Mouse (Mus musculus) R1 (cell line): Measurements from ENCODE around the gene Gm21974.

Experiments used
- DNase-seq: peaks from one replicate; pipeline ENCODE4 v3.0.0-alpha.2; 2018; ENCODE audit warnings: low read depth, low spot score

Gm21974 gene

GRCm38 (mm10) chr7:127915293-127915692 lies 20.0 kb upstream of the Gm21974 start:
- DNase-seq: no peak

GRCm38 (mm10) chr7:127912938-127913337 lies 17.7 kb upstream of the Gm21974 start:
- no peak for DNase-seq

DNA sequence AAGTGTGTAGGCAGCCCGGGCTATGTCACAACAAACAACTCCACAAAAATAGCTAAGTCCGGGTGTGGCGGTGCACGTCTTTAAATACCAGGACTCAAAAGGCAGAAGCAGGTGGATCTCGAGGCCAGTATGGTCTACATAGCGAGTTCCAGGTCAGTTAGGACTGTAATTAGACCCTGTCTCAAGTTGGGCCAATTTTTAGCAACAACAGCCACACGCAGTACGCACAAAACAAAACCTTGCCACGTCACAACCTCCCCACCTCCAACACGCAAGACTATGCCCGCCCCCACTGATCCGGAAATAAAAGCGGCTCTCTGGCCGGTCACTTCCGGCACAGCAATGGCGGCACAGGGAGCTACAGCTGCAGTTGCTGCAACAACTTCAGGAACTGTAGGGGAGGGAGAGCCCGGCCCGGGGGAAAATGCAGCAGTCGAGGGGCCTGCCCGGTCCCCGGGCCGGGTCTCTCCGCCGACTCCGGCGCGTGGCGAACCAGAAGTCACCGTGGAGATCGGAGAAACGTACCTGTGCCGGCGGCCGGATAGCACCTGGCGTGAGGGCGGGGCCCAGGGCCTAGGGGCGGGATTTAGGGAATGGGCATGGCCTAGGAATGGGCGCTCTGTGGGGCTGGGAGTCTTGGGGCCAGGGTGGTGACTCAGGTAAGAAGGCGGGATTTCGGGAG lies 17.1 kb upstream of the Gm21974 start, which contains the start of gene Kat8:
Kat8 (plus strand) TSS at position 327 of the 682 bp plus-strand sequence.
- DNase-seq: peak; percentile 97

DNA sequence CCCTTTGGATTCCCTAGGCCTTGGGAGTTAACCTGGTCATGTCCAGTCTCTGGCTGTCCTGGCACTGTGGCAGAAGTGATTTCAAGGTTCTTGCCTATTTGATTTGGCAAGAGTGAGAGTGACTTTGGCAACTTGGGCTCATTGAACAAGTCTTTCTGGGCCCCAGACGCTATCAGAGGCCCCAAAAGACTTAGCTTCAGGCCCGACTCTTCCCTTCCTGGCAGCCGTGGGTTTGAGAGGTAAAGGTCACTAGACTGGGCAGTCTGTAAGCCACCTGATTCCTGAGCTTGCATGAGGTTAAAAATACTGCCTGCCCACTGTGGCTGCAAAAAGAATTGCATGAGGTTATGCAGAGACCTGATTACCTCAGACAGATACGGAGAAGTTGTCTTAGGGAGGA lies 13.4 kb upstream of the Gm21974 start:
- no peak for DNase-seq

DNA sequence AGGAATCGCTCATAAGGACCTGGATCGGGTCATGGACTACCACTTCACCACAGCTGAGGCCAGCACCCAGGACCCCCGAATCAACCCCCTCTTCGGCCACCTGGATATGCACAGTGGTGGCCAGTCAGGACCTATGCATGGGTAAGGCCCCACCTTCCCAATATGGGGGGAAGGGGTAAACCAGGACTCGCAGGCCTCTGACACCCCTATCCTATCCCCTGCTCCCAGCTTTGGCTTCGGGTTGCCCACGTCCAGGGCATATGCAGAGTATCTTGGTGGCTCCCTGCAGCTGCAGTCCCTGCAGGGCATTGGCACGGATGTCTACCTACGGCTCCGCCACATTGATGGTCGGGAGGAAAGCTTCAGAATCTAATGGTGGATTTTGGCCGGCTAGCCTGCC lies 12.7 kb upstream of the Gm21974 start:
- no peak for DNase-seq

DNA sequence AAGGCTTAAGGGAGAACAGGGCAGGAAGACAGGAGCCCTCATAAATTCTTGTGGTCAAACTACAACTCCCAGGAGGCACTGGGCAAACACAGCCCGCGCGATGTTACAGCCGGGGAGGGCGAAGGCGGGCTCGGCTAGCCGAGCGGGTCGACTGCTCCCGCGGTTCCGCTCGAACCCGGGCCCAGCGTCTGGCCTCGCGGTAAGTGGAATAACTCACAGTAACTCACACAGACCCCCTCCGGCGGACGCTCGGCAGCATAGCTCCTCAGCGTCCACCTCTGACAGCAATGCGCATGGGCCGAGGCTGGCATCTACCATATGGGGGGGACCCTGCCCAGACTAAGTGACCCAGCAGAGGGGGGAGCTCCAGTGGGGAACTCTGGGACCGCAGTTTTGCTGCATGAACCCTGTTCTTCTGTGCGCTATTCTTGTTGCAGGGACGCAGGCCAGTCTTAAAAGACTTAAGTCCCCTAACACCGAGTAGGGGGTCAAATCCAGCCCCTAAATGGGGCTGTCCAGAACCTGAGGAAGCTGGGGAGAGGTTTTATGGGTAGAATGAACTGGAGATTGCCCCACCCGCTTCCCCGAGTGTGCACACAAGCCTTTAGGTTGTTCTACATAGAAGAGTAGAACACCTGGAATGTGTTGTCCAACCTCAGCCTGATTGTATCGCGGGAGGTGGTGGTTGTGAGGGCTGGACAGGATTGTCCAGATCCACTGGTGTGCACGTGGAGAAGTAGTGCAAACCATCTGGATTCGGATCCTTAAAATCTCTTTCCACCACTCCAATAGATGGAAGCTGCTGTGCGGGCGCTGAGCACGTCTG lies 8.9 kb upstream of the Gm21974 start, which contains the start of gene Bckdk:
Bckdk (plus strand) TSS at position 112 of the 826 bp plus-strand sequence.
- DNase-seq: peak; percentile 91

DNA sequence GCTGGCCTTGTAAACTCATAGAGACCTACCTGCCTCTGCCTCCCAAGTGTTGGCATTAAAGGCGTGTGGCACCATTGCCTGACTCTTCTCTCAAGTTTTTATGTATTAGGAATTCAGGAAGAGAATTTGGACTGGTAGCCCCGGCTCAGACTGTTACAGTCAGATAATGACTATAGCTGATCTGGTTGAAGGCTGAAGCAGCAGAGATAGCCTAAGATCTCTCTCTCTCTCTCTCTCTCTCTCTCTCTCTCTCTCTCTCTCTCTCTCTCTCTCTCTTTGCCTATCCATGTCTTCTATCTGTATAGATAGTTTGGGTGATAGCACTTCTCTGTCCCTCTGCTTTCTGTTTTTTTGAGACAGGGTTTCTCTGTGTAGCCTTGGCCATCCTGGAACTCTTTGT lies 6.5 kb upstream of the Gm21974 start:
- DNase-seq: no peak

DNA sequence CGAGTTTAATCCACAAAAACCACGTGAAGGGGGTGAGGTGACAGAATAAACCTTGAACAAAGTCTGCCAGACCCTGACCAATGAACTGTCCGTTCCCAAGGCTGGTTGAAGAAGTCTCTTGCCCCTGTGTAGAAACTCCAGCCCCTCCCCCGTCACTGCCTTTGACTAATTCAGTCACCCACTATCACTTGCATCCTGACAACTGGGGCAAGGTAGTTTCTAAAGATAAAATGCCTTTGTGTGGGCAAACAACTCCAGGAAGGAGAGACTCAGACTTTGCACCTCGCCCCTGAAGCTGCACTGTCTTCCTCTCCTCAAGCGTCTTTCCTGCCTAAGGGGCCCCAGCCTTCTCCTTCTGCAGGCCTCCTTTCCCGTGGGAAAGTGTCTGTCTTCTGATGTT lies 4.7 kb upstream of the Gm21974 start:
- DNase-seq: no peak

DNA sequence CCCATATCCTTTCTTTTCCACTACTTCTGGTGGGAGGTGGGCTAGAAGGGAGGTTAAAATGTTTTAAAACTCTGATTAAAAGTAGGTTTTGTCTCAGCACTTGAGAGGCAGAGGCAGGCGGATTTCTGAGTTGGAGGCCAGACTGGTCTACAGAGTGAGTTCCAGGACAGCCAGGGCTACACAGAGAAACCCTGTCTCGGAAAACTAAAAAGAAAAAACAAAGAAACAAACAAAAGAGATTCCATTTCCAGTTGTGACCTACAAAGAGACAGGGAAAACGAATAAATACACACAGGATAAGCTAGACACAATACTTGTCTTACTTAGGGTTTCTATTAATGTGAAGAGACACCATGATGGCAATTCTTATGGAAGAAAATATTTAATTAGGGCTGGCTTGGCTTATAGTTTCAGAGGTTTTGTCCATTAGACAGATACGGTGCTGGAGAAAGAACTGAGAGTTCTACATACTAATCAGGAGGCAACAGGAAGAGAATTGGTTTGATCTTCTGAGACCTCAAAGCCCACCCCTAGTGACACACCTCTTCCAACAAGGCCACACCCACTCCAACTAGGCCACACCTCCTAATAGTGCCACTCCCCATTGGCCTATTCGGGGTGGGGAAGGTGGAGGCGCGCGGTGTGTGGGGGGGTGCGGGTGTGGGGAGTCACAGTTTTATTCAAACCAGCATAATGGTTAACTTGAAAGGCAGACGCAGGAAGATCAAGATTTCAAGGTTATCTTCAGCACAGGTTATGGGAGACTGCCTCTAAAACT lies 3.1 kb upstream of the Gm21974 start:
- DNase-seq: peak; percentile 82

DNA sequence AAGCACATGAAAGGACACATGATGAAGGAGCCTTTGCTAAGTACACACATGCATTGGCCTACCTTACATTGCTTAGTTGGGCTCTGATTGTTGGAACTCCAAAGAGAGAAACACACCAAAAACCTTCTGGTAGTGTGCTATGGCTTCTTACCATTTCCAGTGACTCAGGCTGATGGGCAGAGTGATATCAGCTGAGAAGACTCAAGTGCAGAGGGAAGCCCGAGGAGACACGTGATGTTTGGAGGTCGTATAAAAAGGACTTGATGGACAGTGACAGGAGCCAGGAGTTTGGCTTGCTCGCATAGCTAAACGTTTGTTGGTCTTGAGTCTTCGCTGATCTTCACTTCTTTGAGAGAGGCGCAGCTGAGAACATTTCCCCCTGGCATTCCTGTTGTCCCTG lies 2.3 kb upstream of the Gm21974 start:
- DNase-seq: no peak

DNA sequence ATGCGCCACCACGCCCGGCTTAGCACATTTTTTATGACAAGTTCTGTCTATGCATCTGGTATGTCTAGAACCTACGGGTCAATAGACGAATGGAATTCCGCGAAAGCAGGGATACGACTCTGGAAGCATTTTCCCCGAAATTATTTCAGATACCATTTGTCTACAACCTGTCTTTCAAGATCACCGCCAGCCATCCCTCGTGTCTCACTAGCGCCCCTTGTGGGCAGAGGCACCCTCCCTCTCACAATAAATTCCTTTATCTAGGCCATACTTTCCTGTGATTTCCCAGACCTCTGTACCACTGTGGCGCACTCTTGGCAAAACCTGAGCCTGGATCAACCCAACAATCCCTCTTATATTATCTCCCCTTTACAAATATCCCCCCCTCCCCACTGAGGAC lies 1.1 kb upstream of the Gm21974 start:
- DNase-seq: peak; percentile 89

DNA sequence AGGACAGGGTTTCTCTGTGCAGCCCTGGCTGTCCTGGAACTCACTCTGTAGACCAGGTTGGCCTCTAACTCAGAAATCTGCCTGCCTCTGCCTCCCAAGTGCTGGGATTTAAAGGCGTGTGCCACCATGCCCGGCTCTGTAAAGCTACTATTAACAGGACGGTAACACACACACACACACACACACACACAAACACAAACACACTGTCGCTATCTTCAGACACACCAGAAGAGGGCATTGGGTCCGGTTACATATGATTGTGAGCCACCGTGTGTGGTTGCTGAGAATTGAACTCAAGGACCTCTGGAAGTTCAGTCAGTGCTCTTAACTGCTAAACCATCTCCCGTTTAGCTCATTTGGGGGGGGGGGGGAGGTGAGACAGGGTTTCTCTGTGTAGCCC lies 637 bp upstream of the Gm21974 start:
- DNase-seq: peak; percentile 21

DNA sequence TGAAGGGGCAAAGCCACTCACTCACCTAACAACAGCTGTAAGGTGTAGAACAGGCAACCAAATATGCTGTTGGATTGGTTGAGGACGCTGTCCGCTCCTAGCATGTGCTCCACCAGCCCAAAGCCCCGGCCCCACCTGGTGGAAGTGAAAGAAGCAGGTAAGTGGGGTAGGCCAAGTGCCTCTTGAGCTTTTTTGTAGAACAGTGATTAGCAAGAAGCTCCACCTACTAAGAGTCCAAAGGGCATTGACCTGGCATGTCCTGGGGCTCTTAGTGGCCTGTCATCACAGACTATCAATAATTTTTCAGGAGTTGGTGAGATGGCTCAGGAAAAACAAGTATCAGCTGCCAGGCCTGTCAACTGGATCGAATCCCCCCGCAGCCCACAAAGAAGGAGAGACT lies 774 bp downstream of the Gm21974 start:
- DNase-seq: no peak

- DNase-seq: no peak
Measured at GRCm38 (mm10) chr7:127890798-127891197, 4.5 kb downstream of the Gm21974 start, which contains the start of gene Prss53. Gene Prss53, minus strand, starts transcription at chr7:127890970.

GRCm38 (mm10) chr7:127888821-127889220 lies 6.4 kb downstream of the Gm21974 start:
- DNase-seq: no peak

DNA sequence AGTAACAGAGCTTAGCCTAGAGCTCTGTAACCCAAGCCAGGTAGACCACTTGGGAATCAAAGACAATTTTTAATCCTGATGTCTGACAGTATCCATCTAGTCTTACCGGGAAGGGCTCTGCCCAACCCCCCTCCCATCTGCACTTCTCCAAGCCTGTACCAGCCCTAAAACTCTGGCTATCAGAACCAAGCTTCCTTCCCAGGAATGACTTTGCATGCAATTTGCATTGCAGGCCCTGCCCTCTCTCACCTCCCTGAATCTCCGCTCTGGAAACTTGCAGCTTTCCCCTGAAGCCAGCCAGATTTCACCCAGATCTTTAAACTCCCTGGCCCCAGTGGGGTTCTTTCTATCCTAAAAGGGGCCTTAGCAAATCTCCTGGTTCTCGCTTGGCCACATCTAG lies 7.5 kb downstream of the Gm21974 start:
- DNase-seq: peak; percentile 54

DNA sequence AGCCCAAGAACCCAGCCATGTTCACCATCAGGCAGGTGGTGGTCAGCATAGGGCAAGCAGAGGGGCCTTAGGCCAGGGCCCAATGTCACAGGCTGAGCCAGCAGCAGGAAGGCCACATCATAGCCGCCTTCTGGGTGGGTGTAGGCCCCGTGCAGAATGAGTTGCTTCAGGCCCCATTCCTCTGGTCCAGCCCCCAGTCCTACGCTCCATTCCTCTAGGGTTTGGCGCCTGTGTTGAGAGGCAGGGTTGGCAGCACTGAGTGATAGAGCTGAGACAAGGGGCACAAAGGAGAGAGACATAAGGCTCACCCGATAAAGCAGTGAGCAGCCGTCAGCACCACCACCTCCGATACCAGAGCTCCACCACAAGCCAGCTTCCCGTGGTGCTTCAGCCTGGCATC lies 8.1 kb downstream of the Gm21974 start:
- no peak for DNase-seq

DNA sequence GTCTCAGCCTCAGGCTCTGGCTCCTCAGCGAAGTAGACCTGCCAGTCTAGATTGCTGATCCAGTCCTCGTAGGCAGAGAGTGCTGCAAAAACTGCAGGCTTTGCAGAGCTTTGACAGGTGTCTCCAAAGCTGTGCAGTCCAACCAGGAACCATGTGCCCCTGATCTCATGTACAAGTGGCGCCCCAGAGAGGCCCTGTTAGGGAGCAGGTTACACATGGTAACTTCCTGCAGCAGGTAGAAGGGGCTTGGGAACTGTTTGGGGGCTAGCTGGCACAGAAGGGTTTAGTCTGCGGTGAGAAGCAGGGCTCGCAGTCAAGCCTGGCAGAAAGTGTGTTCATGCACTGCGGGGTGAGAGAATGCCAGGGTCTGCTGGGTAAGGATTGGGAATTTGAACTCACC lies 8.7 kb downstream of the Gm21974 start:
- DNase-seq: no peak

DNA sequence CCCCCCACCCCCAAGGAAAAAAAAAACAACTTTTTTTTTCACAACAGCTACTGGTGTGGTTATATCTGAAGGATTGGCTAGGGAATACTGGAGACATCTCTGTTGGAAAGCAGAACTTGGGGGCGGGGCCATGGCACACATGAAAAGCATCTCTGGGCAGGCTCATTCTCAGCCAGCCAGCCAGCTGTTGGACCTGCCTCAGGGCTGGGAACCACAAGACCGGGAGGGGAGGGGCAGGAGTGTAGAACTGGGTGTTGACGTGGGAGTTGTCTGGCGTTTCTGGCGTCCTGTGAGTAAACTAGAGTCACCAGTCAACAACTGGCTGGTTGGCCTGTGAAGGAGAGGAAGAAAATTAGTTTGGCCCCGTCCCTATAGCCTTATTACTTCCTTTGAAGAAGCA lies 9.3 kb downstream of the Gm21974 start:
- DNase-seq: peak; percentile 79

GRCm38 (mm10) chr7:127880431-127880830 lies 14.8 kb downstream of the Gm21974 start:
- no peak for DNase-seq

DNA sequence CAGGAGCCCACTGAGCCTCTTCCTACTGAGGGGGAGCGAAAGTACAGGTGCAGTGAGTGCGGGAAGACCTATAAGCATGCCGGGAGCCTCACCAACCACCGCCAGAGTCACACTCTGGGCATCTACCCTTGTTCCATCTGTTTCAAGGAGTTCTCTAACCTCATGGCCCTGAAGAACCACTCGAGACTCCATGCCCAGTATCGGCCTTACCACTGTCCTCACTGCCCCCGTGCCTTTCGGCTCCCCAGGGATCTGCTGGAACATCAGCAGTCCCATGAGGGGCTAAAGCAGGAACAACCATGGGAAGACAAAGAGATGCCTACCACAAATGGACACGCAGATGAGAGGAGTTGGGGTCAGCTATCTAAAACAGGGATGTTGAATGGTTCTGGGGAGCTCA lies 16.0 kb downstream of the Gm21974 start:
- DNase-seq: no peak
